Mouse (Mus musculus) MEL (cell line): ENCODE measurements at regions not wholly inside any gene's neighbourhood (a gene's known extent, or its start where the extent isn't known, plus 50 kb on each side); places are given as distances from the start of the nearest gene placed in this dataset.

Experiments used
- DNase-seq: peaks from one replicate; pipeline ENCODE4 v3.0.0; 2011; ENCODE audit warnings: low read depth, low spot score
- H3K27ac ChIP-seq: 2 replicates; pipeline ENCODE4 v1.5.1; 2012; ENCODE audit warnings: low read depth, mild to moderate bottlenecking, control low read depth, low read length, moderate library complexity; ENCODE audit not compliant: control insufficient read depth
- H3K27me3 ChIP-seq, 2 experiments: fragments of 150-350 bp in 1 of 2; sonication (generic) in 1 of 2; 2 replicates each; pipeline ENCODE4 v1.6.1; 2012; ENCODE audit warnings: low read length in 2 of 2, mild to moderate bottlenecking in 2 of 2, improper control_type of control experiment in 1 of 2, moderate library complexity in 1 of 2; ENCODE audit not compliant: insufficient read depth in 2 of 2, control insufficient read depth in 1 of 2
- H3K36me3 ChIP-seq, 2 experiments: 2 replicates each; pipeline ENCODE4 v1.6.1; 2012 to 2014; ENCODE audit warnings: low read length in 2 of 2, improper control_type of control experiment in 1 of 2, inconsistent platforms in 1 of 2, mild to moderate bottlenecking in 1 of 2; ENCODE audit not compliant: insufficient read depth in 2 of 2, control insufficient read depth in 1 of 2
- H3K4me1 ChIP-seq, 2 experiments: fragments of 150-350 bp in 1 of 2; sonication (generic) in 1 of 2; 2 replicates each; pipeline ENCODE4 v1.6.1; 2012; ENCODE audit warnings: low read length in 2 of 2, improper control_type of control experiment in 1 of 2, mild to moderate bottlenecking in 1 of 2; ENCODE audit not compliant: insufficient read depth in 2 of 2, control insufficient read depth in 1 of 2
- H3K4me3 ChIP-seq, 2 experiments: fragments of 150-350 bp in 1 of 2; sonication (generic) in 1 of 2; 2 replicates each; pipeline ENCODE4 v1.5.1; 2012; ENCODE audit warnings: low read depth in 2 of 2, low read length in 2 of 2, mild to moderate bottlenecking in 2 of 2, moderate library complexity in 2 of 2, control low read depth in 1 of 2, improper control_type of control experiment in 1 of 2; ENCODE audit not compliant: control insufficient read depth in 1 of 2, insufficient read depth in 1 of 2
- H3K79me2 ChIP-seq: 2 replicates; pipeline ENCODE4 v1.6.1; 2012; ENCODE audit warnings: mild to moderate bottlenecking, low read length, moderate library complexity; ENCODE audit not compliant: control insufficient read depth, poor library complexity, insufficient read depth
- H3K9ac ChIP-seq: 2 replicates; pipeline ENCODE4 v1.6.1; 2012; ENCODE audit warnings: low read depth, mild to moderate bottlenecking, control low read depth, low read length, moderate library complexity; ENCODE audit not compliant: control insufficient read depth, poor library complexity, severe bottlenecking
- H3K9me3 ChIP-seq: fragments of 150-350 bp; sonication (generic); replicated peaks from 2 replicates; pipeline ENCODE4 v1.6.1; 2012; ENCODE audit warnings: mild to moderate bottlenecking, low read length, improper control_type of control experiment, moderate library complexity; ENCODE audit not compliant: insufficient read depth
- BHLHE40 ChIP-seq: IDR thresholded peaks from 2 replicates; pipeline ENCODE4 v1.6.1; 2012; ENCODE audit warnings: low read depth, mild to moderate bottlenecking, inconsistent platforms, low read length, improper control_type of control experiment, borderline replicate concordance
- CHD2 ChIP-seq: IDR thresholded peaks from 2 replicates; pipeline ENCODE4 v1.6.1; 2011; ENCODE audit warnings: low read length, improper control_type of control experiment
- CTCF ChIP-seq, 3 experiments: IDR thresholded peaks in 2 of 3; conservative IDR thresholded peaks in 1 of 3; 2 replicates each; pipeline ENCODE4 v1.5.1; 2011 to 2012; ENCODE audit warnings: low read length in 3 of 3, low read depth in 2 of 3, mild to moderate bottlenecking in 2 of 3, improper control_type of control experiment in 1 of 3, inconsistent platforms in 1 of 3, mixed read lengths in 1 of 3, moderate library complexity in 1 of 3; ENCODE audit not compliant: control insufficient read depth in 1 of 3, insufficient read depth in 1 of 3, poor library complexity in 1 of 3, severe bottlenecking in 1 of 3
- E2F4 ChIP-seq: IDR thresholded peaks from 2 replicates; pipeline ENCODE4 v1.6.1; 2011; ENCODE audit warnings: low read depth, low read length, improper control_type of control experiment, borderline replicate concordance
- EP300 ChIP-seq, 2 experiments: IDR thresholded peaks; 2 replicates each; pipeline ENCODE4 v1.6.1; 2011; ENCODE audit warnings: improper control_type of control experiment in 2 of 2, low read length in 2 of 2, low read depth in 1 of 2, mild to moderate bottlenecking in 1 of 2
- ETS1 ChIP-seq: IDR thresholded peaks from 2 replicates; pipeline ENCODE4 v1.6.1; 2012; ENCODE audit warnings: low read depth, mild to moderate bottlenecking, inconsistent platforms, low read length, improper control_type of control experiment, moderate library complexity
- GABPA ChIP-seq: IDR thresholded peaks from 2 replicates; pipeline ENCODE4 v1.6.1; 2012; ENCODE audit warnings: low read depth, mild to moderate bottlenecking, inconsistent platforms, low read length, improper control_type of control experiment, moderate library complexity
- HCFC1 ChIP-seq: IDR thresholded peaks from 2 replicates; pipeline ENCODE4 v1.6.1; 2012; ENCODE audit warnings: low read depth, mild to moderate bottlenecking, inconsistent platforms, low read length, improper control_type of control experiment, moderate library complexity
- MAX ChIP-seq: IDR thresholded peaks from 2 replicates; pipeline ENCODE4 v1.6.1; 2011; ENCODE audit warnings: low read length, improper control_type of control experiment
- MAZ ChIP-seq: IDR thresholded peaks from 2 replicates; pipeline ENCODE4 v1.6.1; 2012; ENCODE audit warnings: low read depth, mild to moderate bottlenecking, inconsistent platforms, low read length, improper control_type of control experiment
- MEF2A ChIP-seq: IDR thresholded peaks from 2 replicates; pipeline ENCODE4 v1.6.1; 2014; ENCODE audit warnings: low read depth, mild to moderate bottlenecking, inconsistent platforms, low read length, improper control_type of control experiment; ENCODE audit not compliant: poor library complexity, insufficient replicate concordance, severe bottlenecking; ENCODE audit errors: extremely low read depth
- MXI1 ChIP-seq: IDR thresholded peaks from 2 replicates; pipeline ENCODE4 v1.6.1; 2011; ENCODE audit warnings: mild to moderate bottlenecking, low read depth, low read length, improper control_type of control experiment
- MYB ChIP-seq: IDR thresholded peaks from 2 replicates; pipeline ENCODE4 v1.6.1; 2011; ENCODE audit warnings: mild to moderate bottlenecking, low read depth, low read length, improper control_type of control experiment
- MYC ChIP-seq: IDR thresholded peaks from 2 replicates; pipeline ENCODE4 v1.6.1; 2011; ENCODE audit warnings: low read depth, mild to moderate bottlenecking, low read length, improper control_type of control experiment, moderate library complexity
- NELFE ChIP-seq: IDR thresholded peaks from 2 replicates; pipeline ENCODE4 v1.6.1; 2011; ENCODE audit warnings: low read depth, low read length, improper control_type of control experiment
- POLR2AphosphoS2 ChIP-seq: IDR thresholded peaks from 2 replicates; pipeline ENCODE4 v1.6.1; 2011; ENCODE audit warnings: low read length, improper control_type of control experiment
- POLR2AphosphoS5 ChIP-seq: IDR thresholded peaks from 2 replicates; pipeline ENCODE4 v1.6.1; 2012; ENCODE audit warnings: low read depth, borderline replicate concordance, mild to moderate bottlenecking, inconsistent platforms, low read length, moderate library complexity, mixed read lengths
- RAD21 ChIP-seq: IDR thresholded peaks from 2 replicates; pipeline ENCODE4 v1.6.1; 2011; ENCODE audit warnings: mild to moderate bottlenecking, low read depth, low read length, improper control_type of control experiment
- RCOR1 ChIP-seq: IDR thresholded peaks from 2 replicates; pipeline ENCODE4 v1.6.1; 2012; ENCODE audit warnings: low read depth, mild to moderate bottlenecking, inconsistent platforms, low read length, improper control_type of control experiment
- SMC3 ChIP-seq: IDR thresholded peaks from 2 replicates; pipeline ENCODE4 v1.6.1; 2011; ENCODE audit warnings: low read depth, low read length, improper control_type of control experiment
- TBP ChIP-seq: IDR thresholded peaks from 2 replicates; pipeline ENCODE4 v1.8.0; 2011; ENCODE audit warnings: low read depth, low read length, improper control_type of control experiment
- TCF12 ChIP-seq: IDR thresholded peaks from 2 replicates; pipeline ENCODE4 v1.6.1; 2014; ENCODE audit warnings: low read depth, mild to moderate bottlenecking, inconsistent platforms, low read length, improper control_type of control experiment, moderate library complexity
- ZC3H11A ChIP-seq: IDR thresholded peaks from 2 replicates; pipeline ENCODE4 v1.6.1; 2012; ENCODE audit warnings: low read depth, mild to moderate bottlenecking, inconsistent platforms, low read length, improper control_type of control experiment
- ZKSCAN1 ChIP-seq: IDR thresholded peaks from 2 replicates; pipeline ENCODE4 v1.6.1; 2012; ENCODE audit warnings: low read depth, mild to moderate bottlenecking, inconsistent platforms, low read length, improper control_type of control experiment, moderate library complexity

DNA sequence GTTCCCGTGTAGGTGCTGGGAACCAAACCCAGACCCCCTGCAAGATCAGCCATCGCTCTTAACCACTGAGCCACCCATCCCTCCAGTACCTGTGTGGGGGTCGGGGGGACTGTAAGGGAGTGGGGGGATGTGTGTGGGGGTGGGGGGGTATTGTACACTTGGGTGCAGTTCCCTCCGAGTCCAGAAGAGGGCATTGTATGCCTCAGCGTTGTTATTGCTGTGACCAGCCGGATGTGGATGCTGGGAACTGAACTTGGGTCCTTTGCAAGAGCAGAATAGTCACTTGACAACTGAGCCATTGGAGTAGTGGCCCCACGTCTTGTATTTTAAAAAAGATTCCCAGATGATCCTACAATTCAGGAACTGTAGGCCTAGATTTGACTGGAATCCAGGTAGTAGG, 64.2 kb upstream of the Sec14l1 start:
- H3K4me1 ChIP-seq: 0 out of 4 replicates have a peak, but pooled peaks cover 0 to 3% of the 10 kb centered on the region in 2 experiments
- H3K79me2 ChIP-seq: no peaks in the 10 kb centered on the region
- DNase-seq: no peak
- no peaks in the 10 kb centered on the region for H3K27me3 ChIP-seq
- no peak overlapping the region for H3K4me3 ChIP-seq
- H3K27ac ChIP-seq: no peak overlapping the region
- TF ChIP-seq MYC (no peak), MAZ (no peak), HCFC1 (no peak), POLR2AphosphoS5 (no peak), ETS1 (no peak), CTCF (IDR thresholded peaks at IDR 0.05 in 2 of 3, conservative IDR thresholded peaks at IDR 0.05 in 1 of 3; ENCODE audit: control insufficient read depth in 1 of 3, insufficient read depth in 1 of 3, low read depth in 2 of 3, low read length in 3 of 3, poor library complexity in 1 of 3, severe bottlenecking in 1 of 3) (peak in 2 of 3 experiments; percentile 24 to 41; a peak in 4 of 6 replicates), BHLHE40 (no peak), ZC3H11A (no peak)
- no peak overlapping the region for H3K9ac ChIP-seq
- peaks cover 0 to 3% of the 10 kb centered on the region in 2 experiments; a peak in 1 of 4 replicates for H3K36me3 ChIP-seq
- no peaks in the 10 kb centered on the region for H3K9me3 ChIP-seq

DNA sequence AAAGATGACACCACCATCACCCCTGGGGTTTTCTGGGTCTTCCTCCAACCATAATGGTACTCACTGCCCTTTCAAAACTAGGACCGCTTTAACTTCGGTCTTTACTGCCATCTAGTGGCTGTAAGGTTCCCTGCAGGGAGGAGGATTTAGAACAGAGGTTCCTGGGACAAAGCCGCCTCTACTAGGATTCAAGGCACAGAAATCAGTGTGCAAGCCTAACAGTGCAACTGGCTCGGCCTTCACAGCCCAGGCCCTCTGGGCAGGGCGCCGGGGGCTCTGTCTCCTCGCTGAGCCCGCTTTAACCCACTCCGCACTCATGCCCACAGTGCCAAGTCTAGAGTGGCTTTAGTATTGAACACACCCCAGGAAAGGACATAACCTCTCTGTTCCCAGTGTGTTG, 58.0 kb upstream of the Sec14l1 start:
- H3K36me3 ChIP-seq: peaks cover 0 to 10% of the 10 kb centered on the region in 2 experiments; a peak in 2 of 4 replicates
- H3K9ac ChIP-seq: no peak overlapping the region
- H3K4me3 ChIP-seq: no peak overlapping the region
- DNase-seq: peak; percentile 84
- H3K27me3 ChIP-seq: no peaks in the 10 kb centered on the region
- TF ChIP-seq NELFE (no peak), MAZ (peak; percentile 49; the same call in 1 of the 2 replicates), ZC3H11A (peak; percentile 57), TCF12 (no peak), MXI1 (no peak), RAD21 (peak; percentile 87), SMC3 (peak; percentile 75), CTCF (IDR thresholded peaks at IDR 0.05 in 2 of 3, conservative IDR thresholded peaks at IDR 0.05 in 1 of 3; ENCODE audit: control insufficient read depth in 1 of 3, insufficient read depth in 1 of 3, low read depth in 2 of 3, low read length in 3 of 3, poor library complexity in 1 of 3, severe bottlenecking in 1 of 3) (peak; percentile 40 to 81 (median 66)), CHD2 (no peak)
- TF ChIP-seq, all 39 proteins: peak for 5
- no peaks in the 10 kb centered on the region; the same call in 1 of the 2 replicates for H3K79me2 ChIP-seq
- H3K4me1 ChIP-seq: peaks cover 2 to 18% of the 10 kb centered on the region in 2 experiments; a peak in 3 of 4 replicates
- no peaks in the 10 kb centered on the region for H3K9me3 ChIP-seq
- no peak overlapping the region for H3K27ac ChIP-seq

DNA sequence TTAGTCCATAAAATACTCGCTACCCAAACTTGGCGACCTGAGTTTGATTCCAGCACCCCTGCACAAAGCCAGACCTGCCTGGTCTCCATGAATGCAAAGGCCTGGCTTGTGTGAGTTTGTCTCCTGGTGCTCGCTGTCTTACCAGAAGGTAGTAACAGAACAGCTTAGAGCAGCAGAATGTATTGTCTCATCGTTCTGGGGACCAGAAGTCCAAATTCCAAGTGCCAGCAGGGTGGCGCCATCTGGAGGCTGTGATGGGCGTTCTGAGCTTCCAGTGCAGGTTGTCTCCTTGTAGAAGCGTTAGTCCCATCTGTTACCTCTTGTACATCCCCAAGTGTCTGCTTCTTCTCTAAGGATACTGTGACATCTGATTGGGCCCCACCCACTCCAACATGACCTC, 57.5 kb upstream of the Sec14l1 start:
- H3K4me1 ChIP-seq: peaks cover 2 to 18% of the 10 kb centered on the region in 2 experiments; a peak in 3 of 4 replicates
- no peaks in the 10 kb centered on the region for H3K9me3 ChIP-seq
- H3K9ac ChIP-seq: no peak overlapping the region
- no peaks in the 10 kb centered on the region; the same call in 1 of the 2 replicates for H3K79me2 ChIP-seq
- H3K4me3 ChIP-seq: no peak overlapping the region
- peaks cover 0 to 10% of the 10 kb centered on the region in 2 experiments; a peak in 2 of 4 replicates for H3K36me3 ChIP-seq
- no peaks in the 10 kb centered on the region for H3K27me3 ChIP-seq
- H3K27ac ChIP-seq: no peak overlapping the region
- peak; percentile 79 for DNase-seq
- TF ChIP-seq E2F4: no peak
- no peak for TF ChIP-seq CHD2
- no peak for TF ChIP-seq HCFC1
- peak; percentile 74 to 94 (median 89) for TF ChIP-seq CTCF (IDR thresholded peaks at IDR 0.05 in 2 of 3, conservative IDR thresholded peaks at IDR 0.05 in 1 of 3; ENCODE audit: control insufficient read depth in 1 of 3, insufficient read depth in 1 of 3, low read depth in 2 of 3, low read length in 3 of 3, poor library complexity in 1 of 3, severe bottlenecking in 1 of 3)
- no peak for TF ChIP-seq POLR2AphosphoS2
- no peak for TF ChIP-seq MYB
- no peak for TF ChIP-seq MAZ
- peak; percentile 24; the same call in 1 of the 2 replicates for TF ChIP-seq ZC3H11A
- TF ChIP-seq EP300 (IDR thresholded peaks at IDR 0.05; ENCODE audit: low read depth in 1 of 2, low read length in 2 of 2): no peak
- TF ChIP-seq ZKSCAN1: no peak
- TF ChIP-seq MEF2A: no peak
- no peak for TF ChIP-seq MAX
- peak; percentile 67 for TF ChIP-seq SMC3
- TF ChIP-seq MXI1: no peak
- TF ChIP-seq RAD21: peak; percentile 57
- no peak for TF ChIP-seq GABPA
- TF ChIP-seq RCOR1: no peak
- TF ChIP-seq TBP: no peak
